Mouse (Mus musculus): ENCODE results near the gene Rmnd5a.
"Not testable (repeated sequence)": the region's sequence is repeated elsewhere in the genome, so short reads cannot be mapped to it uniquely, and the experiment has no call there.

Rmnd5a gene

DNA sequence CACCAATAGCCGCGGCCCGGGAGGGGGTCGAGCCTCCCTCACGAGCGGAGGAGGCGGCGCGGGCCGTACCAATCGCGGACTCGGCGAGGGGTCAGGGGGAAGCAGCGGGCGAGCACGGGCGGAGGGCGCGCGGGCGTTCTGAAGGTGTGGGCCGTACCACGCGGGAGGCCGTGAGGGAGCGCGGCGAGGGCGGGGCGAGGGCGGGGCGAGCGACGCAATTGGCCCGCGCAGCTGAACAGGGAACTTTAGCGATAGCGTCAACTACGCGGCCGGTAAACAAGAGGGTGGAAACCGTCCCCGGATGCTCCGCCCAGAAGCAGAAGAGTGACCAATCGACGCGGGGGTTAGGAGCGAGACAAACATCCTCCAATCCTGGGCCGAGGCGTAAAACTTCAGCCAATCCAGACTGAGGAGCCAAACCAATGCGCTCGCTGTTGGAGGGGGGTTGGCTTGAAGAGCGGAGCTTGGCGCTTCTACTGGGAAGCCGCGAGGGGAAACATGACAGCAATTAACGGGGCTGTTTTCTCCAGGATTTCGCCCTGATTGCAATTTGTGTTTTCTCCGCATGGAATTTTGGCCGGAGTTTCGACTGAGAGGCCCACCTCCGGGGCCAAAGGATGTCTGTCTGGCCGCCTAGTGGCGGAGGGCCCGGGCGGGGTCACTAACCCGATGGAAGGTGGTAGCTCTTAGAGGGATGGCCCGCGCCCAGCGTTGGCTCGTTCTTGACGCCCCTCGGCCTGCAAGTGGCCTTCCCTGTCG is at the start of gene Rmnd5a:
Gene Rmnd5a (minus strand): TSS at position 146 of the 759 bp plus-strand sequence.
- peak; percentile 99 for DNase-seq (ENCODE audit: low read depth)

DNA sequence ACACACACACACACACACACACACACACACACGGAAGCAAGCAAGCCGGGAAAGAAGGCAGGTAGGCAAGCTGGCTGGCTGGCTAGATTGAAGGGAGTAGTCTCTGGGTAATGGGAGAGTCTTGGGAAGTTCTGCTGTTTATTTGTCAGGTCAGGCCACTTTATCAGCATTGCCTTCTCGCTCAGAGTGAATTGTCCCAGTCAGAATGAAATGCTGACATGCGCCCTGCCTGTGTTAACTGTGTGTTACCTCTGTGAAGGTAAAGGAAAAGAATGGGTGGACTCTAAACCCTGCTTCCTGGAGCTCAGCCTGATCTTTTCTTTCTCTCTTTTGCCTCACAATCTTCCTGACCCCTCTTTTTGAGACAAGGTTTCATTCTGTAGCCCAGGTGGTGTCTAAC is 47.5 kb upstream of the Rmnd5a start:
- no peak for DNase-seq (ENCODE audit: low read depth)

DNA sequence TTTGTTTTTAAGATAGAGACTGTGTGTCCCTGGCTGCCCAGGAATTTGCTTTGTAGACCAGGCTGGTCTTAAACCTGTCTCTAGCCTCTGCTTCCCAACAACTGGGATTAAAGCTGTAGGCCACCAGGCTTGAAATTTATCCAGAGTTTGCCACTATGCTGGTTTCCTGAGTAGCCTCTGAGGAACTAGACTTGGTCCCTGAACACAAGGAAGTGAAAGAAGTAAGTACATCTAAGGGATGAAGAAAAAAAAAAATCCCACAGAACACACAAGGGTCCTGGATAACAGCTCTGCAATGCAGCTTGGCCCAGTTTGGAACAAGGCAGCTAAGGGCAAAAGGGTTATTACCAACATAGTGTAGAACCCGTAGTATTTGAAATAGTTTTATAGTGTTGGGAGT is 46.4 kb upstream of the Rmnd5a start:
- no peak for DNase-seq (ENCODE audit: low read depth)

DNA sequence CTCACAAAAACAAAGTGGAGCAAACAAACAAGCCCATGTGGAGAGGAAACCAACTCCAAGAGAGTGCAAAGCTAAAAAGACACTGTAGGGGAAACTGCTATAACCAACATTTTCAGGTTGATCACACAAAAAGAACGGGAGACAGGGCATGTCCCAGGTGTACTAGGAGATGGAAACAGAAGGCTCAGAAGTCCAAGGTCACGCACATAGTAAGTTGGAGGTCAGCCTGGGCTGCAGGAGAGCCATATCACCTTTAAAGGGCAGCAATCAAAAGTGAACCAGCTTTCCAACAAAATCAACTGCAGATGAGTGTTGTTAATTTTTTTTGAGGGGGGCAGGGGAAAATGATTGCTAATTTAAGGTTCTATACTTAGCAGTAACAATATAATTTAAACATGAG is 45.8 kb upstream of the Rmnd5a start:
- no peak for DNase-seq (ENCODE audit: low read depth)

DNA sequence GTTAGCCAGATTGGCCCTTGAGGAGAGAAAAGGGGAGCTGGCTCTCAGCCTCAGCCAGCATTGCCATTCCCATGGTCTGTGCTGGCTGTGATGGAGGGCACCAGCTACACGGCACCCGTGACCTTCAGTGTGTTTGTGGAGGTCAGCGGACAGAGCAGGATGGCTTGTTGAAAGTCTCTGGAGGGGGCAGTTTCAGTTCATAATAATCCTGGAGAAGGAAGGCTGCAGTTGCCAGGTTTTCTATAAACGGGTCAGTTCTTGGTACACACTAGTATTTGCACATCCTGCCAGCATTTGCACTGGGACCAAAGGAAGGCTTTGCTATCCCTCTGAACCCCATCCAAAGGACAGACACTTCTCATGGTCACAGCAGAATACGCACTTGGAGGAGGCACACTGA is 44.8 kb upstream of the Rmnd5a start:
- no peak for DNase-seq (ENCODE audit: low read depth)

DNA sequence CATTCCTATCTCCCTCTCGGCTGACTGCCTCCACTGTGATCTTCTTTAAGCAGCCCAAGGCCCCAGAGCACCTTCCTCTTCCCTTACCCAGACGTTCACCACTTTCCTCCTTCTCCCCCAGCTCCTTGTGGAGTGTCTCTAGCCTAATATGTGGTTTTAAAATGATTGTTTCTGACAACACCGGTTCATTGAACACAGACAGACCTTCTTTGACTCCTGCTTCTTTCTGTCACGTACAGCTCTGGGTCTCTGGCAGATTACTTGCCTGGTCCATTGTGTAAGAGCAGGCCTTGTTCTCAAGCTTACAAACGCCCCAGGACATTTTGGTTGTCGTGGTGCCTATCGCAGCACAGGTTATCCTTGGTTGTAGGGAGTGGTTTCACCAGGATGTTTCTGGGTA is 40.7 kb upstream of the Rmnd5a start:
- no peak for DNase-seq (ENCODE audit: low read depth)

DNA sequence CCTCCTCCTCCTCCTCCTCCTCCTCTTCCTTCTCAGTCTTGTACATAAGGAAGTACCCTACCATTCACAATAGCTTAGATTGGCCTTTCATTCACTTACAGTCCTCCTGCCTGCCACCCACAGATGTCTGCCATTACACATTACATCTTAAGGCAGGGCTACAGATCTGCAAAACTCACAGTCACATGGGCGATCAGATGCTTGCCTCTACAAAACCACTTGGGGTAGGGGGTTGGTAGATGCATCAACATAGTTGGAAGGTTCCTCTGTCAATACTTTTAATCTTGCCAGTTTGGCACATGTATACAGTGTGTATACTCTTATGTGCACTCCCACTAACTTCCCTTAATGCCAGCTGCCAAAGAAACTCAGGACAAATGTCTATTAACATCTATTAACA is 39.7 kb upstream of the Rmnd5a start:
- DNase-seq (ENCODE audit: low read depth): no peak

DNA sequence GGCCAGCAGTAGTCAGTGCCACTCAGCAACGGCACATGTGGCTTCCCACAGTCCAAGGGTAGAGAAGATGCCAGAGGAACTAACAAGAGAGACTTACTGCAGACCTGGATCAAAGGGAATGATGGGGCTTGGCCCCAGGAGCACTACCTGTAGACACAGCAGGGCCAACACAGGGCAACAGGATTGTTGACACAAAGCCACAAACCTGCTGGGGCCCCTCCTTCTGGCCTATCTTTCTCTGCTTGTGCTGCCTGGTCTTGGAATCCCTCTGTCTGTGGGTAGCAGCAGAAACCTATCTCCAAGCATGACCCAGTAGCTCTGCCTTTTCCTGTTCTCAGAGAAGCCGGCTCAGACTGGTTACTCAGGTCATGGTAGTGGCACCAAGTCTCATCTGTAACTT is 39.2 kb upstream of the Rmnd5a start:
- not testable (repeated sequence) for DNase-seq (ENCODE audit: low read depth)

DNA sequence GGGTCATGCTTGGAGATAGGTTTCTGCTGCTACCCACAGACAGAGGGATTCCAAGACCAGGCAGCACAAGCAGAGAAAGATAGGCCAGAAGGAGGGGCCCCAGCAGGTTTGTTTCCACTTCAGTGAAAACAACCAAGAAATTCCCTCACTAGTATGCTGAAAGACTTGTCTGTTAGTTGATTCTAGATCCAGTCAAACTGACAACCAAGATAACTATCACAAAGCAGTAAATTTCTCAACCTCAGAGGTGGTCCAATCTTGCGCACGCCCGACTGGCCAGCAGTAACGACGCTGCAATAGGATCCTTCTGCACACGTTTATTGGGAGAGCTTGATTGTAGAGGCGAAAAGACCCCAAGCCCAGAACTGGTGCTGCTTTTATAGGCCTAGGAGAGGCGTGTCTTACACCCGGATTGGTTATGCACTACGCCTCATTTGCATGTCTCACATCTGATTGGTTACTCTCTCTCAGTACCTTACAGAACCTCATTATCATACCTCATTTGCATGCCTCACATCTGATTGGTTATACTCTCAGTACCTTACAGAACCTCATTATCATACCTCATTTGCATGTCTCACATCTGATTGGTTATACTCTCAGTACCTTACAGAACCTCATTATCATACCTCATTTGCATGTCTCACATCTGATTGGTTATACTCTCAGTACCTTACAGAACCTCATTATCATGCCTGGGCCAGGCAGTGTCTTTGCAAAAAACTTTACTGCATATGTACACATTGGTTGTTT is 38.6 kb upstream of the Rmnd5a start:
- DNase-seq (ENCODE audit: low read depth): not testable (repeated sequence)

DNA sequence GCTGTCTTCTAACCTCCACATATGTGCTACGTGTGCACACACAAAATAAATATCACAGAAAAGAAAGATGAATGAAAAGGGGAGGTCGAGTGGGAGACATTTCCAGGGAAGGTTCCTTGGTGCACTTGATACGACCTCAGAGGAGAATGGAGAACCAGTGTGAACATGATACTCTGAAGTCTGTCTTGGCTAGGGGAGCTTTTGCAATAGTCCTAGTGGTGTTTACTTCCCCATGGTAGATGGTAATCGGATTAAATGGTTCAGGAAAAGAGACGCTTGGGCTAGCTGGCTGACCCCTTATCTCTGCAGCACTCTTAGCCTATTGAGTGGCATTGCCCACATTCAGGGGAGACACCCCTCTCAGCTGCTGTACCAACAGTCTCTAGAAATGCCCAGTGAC is 36.3 kb upstream of the Rmnd5a start:
- no peak for DNase-seq (ENCODE audit: low read depth)

DNA sequence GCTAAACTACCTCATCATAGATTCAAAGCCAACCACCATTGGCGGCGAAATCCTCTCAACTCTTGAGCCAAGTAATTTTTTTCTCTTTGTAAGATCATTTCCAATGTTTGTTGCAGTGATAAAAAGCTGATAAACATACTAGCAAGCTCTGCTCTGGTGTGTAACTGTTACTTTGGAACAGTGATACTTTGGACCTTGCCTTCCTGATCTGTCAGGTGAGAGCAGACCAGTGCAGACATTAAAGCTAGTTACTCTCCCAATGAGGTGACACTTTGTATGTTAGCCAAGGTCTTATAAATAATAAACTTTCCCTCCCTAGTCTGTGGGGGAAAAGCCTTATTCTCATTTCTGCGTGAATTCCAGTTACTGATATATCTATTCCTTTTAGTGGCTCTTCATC is 35.2 kb upstream of the Rmnd5a start:
- DNase-seq (ENCODE audit: low read depth): no peak

DNA sequence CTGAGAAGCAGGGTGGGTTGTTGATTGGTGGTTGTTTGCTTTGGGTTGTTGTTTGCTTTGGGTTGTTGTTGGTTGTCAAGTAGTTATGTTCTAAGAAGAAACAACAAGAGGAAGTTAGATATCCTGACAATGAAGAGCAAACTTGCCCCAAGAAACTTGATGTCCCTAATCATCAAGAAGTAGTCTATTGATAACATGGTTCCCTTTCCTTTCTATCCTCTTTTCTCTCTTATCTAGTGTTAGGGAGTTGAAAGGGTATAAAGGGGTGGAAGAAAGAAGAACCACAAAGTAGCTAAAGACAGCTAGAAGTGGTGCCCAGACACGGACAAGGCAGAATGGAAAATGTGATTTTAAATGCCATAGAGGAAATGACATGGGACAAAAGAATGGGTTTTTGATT is 32.3 kb upstream of the Rmnd5a start:
- DNase-seq (ENCODE audit: low read depth): no peak

DNA sequence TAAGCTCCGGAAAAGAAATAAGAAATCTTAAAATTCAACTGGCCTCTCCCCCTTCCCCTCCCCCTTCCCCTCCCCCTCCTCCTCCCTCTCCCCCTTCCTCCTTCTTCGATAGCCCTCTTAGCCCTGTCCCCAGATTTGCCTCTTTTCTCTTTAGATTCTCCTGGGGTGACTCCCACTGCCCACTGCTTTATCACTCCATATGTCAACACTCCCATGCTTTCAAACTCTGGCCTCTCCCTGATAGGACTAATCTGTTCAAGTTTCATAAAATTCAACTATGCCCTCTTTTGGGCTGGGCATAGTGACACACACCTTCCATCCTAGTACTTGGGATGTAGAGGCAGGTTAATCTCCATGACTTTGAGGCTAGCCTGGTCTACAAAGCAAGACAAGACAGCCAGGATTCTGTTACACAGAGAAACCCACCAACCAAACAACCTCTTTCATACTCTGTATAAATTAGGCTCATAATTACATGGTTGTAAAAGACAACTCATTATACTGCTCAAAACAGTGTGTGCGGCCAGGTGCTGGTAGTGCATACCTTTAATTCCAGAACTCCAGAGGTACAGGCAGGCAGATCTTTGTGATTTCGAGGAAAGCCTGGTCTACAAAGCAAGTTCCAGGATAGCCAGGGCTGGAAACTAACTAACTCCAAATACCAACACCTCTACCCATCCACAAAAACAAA is 31.5 kb upstream of the Rmnd5a start:
- no peak for DNase-seq (ENCODE audit: low read depth)

DNA sequence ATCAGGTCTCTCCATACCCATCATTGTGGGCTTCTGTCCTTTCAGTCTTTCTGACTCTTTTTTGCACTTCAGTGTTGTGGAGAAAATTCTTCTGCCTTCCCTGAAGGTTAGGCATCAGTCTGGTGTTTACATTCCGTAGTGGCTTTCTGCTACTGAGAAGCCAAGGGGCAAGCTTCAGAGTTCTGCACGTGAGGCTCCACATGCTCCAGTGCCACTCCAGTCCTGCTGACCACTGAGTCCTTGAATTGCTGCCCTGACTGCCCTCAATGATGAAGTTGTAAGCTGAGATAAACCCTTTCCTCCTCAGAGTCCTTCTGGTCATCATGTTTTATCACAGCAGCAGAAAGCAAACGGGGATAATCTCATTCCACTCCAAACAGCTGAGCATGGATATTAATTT is 28.9 kb upstream of the Rmnd5a start:
- DNase-seq (ENCODE audit: low read depth): no peak

DNA sequence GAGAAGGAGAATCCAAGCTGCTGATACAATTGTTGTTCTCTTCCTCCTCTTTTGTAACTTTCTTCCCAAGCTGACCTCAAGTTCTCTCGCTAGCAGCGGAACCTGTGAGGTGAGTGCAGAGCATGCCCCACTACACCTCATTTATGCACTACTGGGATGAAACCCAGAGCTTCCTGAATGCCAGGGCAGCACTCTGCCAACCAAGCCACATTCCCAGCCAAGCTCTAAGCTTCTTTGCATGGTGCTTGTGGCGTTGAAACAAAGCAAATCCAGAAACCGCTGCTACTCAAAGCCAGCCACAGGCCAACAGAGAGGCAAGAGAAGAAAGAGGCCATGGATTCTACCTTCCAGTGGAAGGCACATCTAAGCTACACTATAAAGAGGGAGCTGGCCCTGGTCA is 27.3 kb upstream of the Rmnd5a start:
- no peak for DNase-seq (ENCODE audit: low read depth)

DNA sequence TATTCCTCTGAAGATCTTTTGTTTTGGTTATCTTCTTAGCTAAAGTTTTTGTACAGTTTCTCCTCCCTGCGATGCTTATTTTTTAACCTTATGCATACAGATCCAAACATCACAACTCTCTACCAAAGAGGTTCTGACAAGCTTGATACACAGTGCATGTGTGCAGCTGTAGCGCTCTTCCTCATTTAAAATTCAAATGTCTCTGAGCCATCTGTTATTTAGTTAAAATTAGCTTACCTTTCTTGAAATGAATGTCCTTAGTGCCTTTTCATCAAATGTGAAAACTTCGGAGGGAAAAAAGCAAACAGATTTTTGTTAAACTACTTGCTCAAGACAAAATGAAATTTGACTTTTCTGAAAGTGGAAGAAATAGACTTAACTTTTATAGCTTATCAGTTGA is 24.7 kb upstream of the Rmnd5a start:
- DNase-seq (ENCODE audit: low read depth): no peak

DNA sequence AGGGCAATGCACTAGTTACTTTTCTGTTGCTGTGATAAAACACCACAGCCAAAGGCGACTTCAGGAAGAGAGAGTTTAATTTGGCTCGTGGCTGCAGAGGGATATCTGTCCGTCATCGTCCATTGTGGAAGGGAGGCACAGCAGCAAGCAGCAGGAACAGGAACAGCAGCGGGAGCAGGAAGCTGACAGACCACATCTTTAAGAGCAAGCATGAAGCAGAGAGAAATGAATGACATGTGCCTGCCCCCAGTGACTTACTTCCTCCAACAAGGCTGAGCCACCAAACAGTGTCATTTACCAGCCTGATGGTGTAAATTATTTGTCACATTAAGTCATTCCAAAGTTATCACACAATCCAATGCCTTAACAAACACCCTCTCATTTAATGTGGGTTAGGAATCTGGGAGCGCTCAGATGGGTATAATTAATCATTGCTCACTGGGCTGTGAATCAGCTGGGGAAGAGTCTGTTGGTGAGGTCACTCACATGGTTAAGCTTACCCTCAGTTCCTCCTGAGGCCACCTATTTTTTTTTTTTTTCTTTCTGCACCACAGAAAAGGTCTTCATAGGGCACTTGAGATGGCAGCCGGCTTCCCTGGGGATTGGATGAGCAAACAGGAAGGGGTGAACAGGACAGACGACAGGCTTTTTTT is 17.6 kb upstream of the Rmnd5a start:
- no peak for DNase-seq (ENCODE audit: low read depth)

DNA sequence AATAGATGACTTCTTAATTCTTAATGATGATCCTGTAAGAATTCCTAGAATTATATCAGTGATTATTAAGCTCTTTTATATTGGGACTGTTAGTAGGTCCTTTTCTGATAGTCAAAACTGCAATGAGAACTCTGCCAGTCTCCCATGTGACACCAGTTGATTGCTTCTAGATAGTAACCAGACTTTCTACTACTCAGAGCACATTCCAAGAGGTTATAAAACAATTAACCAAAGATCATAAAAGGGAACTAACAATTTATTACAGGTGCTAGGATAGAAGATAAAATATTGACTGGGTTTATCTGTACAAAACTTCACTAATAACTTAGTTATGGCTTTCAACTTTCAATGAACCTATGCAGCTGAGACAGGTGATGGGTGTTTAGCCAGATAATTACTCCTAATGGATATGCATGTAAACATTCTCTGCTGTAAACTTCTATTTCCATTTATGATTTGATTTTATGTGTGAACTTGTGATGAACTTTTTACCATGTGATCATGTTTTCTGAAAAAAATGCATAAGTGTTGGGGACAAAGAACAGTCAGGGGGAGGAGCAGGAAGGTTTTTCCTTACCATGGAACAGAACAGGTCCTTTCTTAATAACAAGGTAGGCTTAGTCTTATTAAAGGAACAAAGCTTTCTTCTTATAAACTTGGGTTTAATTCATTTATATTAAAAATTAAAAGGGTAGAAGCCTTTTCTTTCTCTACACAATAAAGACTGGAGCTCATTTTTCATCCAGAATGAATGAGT is 13.7 kb upstream of the Rmnd5a start:
- not testable (repeated sequence) for DNase-seq (ENCODE audit: low read depth)

DNA sequence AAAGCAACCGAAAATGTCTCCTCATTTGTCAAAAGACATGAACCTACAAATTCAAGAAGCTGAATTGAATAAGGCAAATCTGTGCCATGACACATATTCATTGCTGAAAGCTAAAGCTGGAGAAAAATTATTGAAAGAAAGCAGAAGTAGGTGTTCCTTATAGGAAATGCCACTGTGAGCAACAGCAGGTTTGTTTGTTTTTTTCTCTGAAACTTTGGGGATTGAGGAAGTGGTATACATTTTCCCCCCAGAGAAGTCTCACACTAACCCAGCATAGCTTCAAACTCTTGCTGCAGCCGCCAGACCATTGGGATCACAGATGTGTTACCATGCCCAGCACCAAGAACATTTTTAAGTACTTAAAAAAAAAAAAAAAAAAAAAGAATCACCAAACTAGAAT is 12.4 kb upstream of the Rmnd5a start:
- no peak for DNase-seq (ENCODE audit: low read depth)

DNA sequence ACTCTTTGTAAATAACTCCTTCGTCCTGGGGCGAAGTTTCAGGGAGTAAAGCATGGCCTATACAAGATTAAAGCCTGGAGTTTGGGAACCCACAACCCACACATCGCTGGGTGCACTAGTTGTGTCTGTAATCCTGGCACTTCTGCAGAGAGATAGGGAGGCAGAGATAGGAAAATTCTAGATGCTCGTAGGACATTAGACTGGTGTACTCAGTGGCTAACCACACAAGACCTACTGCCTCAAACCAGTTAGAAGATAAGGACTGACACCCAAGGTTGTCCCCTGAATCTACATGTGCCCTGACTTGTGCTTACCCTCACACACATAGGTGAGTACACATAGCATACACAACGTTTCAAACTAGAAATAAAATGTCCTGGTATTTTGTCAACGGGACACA is 5.1 kb upstream of the Rmnd5a start:
- DNase-seq (ENCODE audit: low read depth): no peak

DNA sequence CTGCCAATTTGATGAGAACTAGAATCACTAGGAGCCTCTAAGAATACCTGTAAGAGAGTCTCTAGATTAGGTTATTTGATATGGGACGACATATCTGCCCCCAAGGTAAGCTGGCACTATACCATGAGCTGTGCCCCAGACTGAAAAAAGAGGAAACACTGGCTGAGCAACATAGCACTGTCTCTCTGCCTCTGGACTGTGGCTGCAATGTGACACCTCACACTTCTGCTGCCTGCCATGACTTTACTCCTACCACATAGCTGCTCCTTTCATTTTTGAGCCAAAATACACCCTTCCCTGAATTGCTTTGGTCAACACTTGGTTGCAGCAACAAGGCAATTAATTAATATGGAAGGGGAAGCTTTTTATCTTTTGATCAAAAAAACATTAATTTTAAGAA is 4.3 kb upstream of the Rmnd5a start:
- no peak for DNase-seq (ENCODE audit: low read depth)

DNA sequence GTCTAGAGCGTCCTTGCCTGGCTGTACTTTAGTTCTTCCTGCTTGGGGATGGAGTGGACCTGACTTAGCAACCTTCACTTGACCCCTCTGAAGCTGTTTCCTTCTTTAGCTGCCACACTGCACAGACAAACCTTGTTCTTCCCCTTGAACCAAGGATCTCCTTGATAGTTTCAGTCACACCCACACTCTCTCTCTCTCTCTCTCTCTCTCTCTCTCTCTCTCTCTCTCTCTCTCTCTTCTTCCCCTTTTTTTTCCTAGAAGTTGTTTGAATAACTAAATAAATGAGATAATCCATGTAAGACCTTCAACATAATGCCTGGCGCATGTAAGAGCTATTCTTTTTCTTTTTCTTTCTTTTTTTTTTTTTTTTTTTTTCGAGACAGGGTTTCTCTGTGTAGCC is 1.7 kb upstream of the Rmnd5a start:
- DNase-seq (ENCODE audit: low read depth): no peak
